Mouse (Mus musculus) inflammation-experienced regulatory T-cells, adult 16 weeks (primary cell): ENCODE results near the gene Rpl14. TPM values are rescaled to one million over a fixed set of nuclear protein-coding genes. Genes with fewer than 3 reads are reported as not detected.

Source experiments
- polyA plus RNA-seq: library from polyadenylated mRNA; unstranded; fragments of 100-300 nt; shearing (Covaris generic); gene quantifications from one replicate; pipeline ENCODE4 v1.2.1, GENCODE M21; 2017

Rpl14 gene
- polyA plus RNA-seq = 741 TPM

DNA sequence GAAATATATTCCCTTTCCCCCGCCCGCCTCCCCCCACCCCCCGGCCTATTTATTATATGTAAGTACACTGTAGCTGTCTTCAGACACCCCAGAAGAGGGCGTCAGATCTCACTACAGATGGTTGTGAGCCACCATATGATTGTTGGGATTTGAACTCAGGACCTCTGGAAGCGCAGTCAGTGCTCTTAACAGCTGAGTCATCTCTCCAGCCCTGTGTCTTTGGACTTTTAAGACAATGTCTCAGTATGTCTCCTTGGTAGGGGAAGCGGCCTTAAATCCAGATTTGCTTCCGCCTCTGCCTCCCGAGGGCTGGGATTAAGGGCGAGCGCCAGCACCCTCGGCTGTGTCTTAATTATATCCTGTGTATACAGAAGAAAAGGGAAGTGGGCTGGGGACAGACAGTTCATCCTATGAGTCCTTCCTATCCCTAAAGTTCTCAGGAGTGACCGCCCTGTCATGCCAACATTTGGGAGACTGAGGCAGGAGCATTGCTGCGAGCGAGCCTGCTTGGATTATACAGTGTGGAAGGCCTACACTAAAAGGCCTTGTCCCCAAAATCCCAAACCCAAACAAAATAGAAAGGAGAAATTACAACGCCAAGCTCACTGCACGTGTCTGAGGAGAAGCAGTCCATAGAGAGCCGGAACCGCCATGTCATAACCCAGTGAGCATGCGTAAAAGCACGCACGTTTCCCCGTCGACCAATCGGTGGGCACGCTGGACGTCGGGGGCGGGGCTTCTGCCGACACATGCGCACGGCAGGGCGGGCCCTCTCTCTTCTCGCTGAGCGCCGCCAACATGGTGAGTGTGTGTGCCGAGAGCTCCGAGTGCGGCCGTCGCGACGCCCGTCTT lies at the start of gene Rpl14:
Gene Rpl14, plus strand, starts transcription at position 704 of the 852 bp plus-strand sequence.

DNA sequence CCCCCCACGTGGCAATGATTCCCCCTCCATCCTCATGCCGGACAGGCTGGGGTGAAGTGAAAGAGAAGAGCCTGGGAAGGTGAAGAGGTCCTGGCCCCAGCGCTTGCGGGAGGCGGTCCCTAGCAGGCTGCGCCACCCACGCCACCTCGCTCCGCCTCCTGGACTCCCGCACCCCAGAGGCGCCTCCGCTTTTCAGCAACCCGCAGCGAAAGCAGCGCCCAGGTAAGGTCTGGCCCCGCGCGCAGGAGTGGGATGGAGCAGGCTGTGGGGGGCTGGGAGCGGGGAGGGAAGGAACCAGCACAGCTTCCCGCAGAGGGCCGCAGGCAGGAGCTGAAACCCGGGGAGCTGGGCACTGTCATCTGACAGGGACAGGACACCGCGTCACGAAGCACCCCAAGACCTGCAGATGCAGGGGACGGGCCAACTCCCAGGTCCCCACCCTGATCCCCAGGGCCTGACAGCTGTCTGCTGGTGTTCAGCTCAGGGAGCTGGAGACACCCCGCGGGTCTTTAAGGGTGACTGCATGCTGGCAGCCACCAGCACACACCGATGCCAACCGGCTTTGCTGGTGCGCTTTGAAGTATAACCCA lies 31.5 kb upstream of the Rpl14 start, which contains the start of gene Entpd3:
Gene Entpd3, plus strand, starts transcription at position 157 of the 590 bp plus-strand sequence.

Other genes with a start within 250 kb of the Rpl14 start
- gene Eif1b, start 79.2 kb upstream of the Rpl14 start, polyA plus RNA-seq = 87.0 TPM
- gene Entpd3, start 31.6 kb upstream of the Rpl14 start, polyA plus RNA-seq = not detected